Mouse (Mus musculus): ENCODE data around the gene Nbr1.

DNA sequence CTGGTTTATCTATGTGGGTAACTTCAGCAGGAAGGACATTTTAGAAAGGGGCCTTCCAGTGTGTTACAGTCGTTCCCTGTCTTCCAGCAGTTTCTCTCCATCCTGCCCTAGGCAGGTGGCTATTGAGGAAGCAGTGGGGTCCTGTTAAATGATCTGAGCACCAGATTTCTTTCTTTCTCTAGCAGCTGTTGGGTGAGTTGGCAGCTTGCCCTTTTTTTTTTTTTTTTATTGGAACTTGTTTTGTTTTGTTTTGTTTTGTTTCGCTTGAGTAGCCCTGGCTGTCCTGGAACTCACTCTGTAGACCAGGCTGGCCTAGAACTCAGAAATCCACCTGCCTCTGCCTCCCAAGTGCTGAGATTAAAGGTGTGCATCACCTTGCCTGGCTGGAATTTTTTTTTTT, 5.0 kb downstream of the Nbr1 start:
- TF ChIP-seq CTCF (conservative IDR thresholded peaks at IDR 0.05; ENCODE audit: low read length), result no peak
- no peak for TF ChIP-seq POU5F1 (IDR thresholded peaks at IDR 0.05; ENCODE audit: borderline replicate concordance, low read length)

Measured in E14TG2a.4 (cell line).